Mouse (Mus musculus): ENCODE measurements around the gene Artn. TPM values are rescaled to one million over a fixed set of nuclear protein-coding genes. Genes with fewer than 3 reads are reported as not detected.

Artn gene
- polyA plus RNA-seq, 1 experiment from 2014 or later: 3.0 TPM

GRCm38 (mm10) chr4:117904761-117905160 lies 24.8 kb downstream of the Artn start:
- ATAC-seq (ENCODE audit: low FRiP score, low TSS enrichment): no peak
- Histone ChIP-seq H3K36me3 (ENCODE audit: control insufficient read depth, insufficient read depth, low read length) (peaks cover 75% of the 10 kb centered on the region), H3K27me3 (ENCODE audit: control insufficient read depth, insufficient read depth, low read length) (no peaks in the 10 kb centered on the region), H3K4me1 (ENCODE audit: control insufficient read depth, insufficient read depth, low read length) (0 out of 2 replicates have a peak, but pooled peaks cover 6% of the 10 kb centered on the region), H3K4me3 (ENCODE audit: low read length) (no peak overlapping the region), H3K9ac (ENCODE audit: low read depth, low read length) (no peak overlapping the region), H3K4me2 (replicated peaks; ENCODE audit: low read depth, low read length) (no peak overlapping the region), H3K27ac (ENCODE audit: low read depth, low read length) (no peak overlapping the region), H3K9me3 (ENCODE audit: control insufficient read depth, low read length) (no peaks in the 10 kb centered on the region)
- 91% methylated on average over 8 of the region's 8 CpGs for WGBS

- Histone ChIP-seq H3K9me3 (ENCODE audit: control insufficient read depth, low read length) (no peaks in the 10 kb centered on the region), H3K27me3 (ENCODE audit: control insufficient read depth, insufficient read depth, low read length) (no peaks in the 10 kb centered on the region), H3K4me3 (ENCODE audit: low read length) (no peak overlapping the region), H3K4me1 (ENCODE audit: control insufficient read depth, insufficient read depth, low read length) (0 out of 2 replicates have a peak, but pooled peaks cover 5% of the 10 kb centered on the region), H3K9ac (ENCODE audit: low read depth, low read length) (no peak overlapping the region), H3K27ac (ENCODE audit: low read depth, low read length) (no peak overlapping the region), H3K4me2 (replicated peaks; ENCODE audit: low read depth, low read length) (no peak overlapping the region), H3K36me3 (ENCODE audit: control insufficient read depth, insufficient read depth, low read length) (peaks cover 75% of the 10 kb centered on the region)
- no peak for ATAC-seq (ENCODE audit: low FRiP score, low TSS enrichment)
- 95% methylated on average over 10 of the region's 10 CpGs for WGBS
Observed at GRCm38 (mm10) chr4:117904094-117904493, 25.5 kb downstream of the Artn start.

- Histone ChIP-seq H3K27me3 (ENCODE audit: control insufficient read depth, insufficient read depth, low read length) (no peaks in the 10 kb centered on the region), H3K36me3 (ENCODE audit: control insufficient read depth, insufficient read depth, low read length) (peaks cover 77% of the 10 kb centered on the region), H3K4me2 (replicated peaks; ENCODE audit: low read depth, low read length) (no peak overlapping the region), H3K9me3 (ENCODE audit: control insufficient read depth, low read length) (no peaks in the 10 kb centered on the region), H3K4me1 (ENCODE audit: control insufficient read depth, insufficient read depth, low read length) (no peaks in the 10 kb centered on the region), H3K27ac (ENCODE audit: low read depth, low read length) (no peak overlapping the region), H3K9ac (ENCODE audit: low read depth, low read length) (no peak overlapping the region), H3K4me3 (ENCODE audit: low read length) (no peak overlapping the region)
- WGBS: 90% methylated on average over 3 of the region's 3 CpGs
- ATAC-seq (ENCODE audit: low FRiP score, low TSS enrichment): no peak
Observed at GRCm38 (mm10) chr4:117898111-117898510, 31.5 kb downstream of the Artn start.

- no peaks in the 10 kb centered on the region for H3K27me3 ChIP-seq (ENCODE audit: control insufficient read depth, insufficient read depth, low read length)
- no peak overlapping the region for H3K9ac ChIP-seq (ENCODE audit: low read depth, low read length)
- WGBS: 96% methylated on average over 6 of the region's 6 CpGs
- H3K27ac ChIP-seq (ENCODE audit: low read depth, low read length): no peak overlapping the region
- ATAC-seq (ENCODE audit: low FRiP score, low TSS enrichment): no peak
- H3K9me3 ChIP-seq (ENCODE audit: control insufficient read depth, low read length): no peaks in the 10 kb centered on the region
- H3K4me1 ChIP-seq (ENCODE audit: control insufficient read depth, insufficient read depth, low read length): peaks cover 3% of the 10 kb centered on the region; the same call in 1 of the 2 replicates
- no peak overlapping the region for H3K4me3 ChIP-seq (ENCODE audit: low read length)
- no peak overlapping the region for H3K4me2 ChIP-seq (replicated peaks; ENCODE audit: low read depth, low read length)
- peaks cover 56% of the 10 kb centered on the region for H3K36me3 ChIP-seq (ENCODE audit: control insufficient read depth, insufficient read depth, low read length)
Observed at GRCm38 (mm10) chr4:117896031-117896430, 33.5 kb downstream of the Artn start.

GRCm38 (mm10) chr4:117895339-117895738 lies 34.2 kb downstream of the Artn start:
- H3K36me3 ChIP-seq (ENCODE audit: control insufficient read depth, insufficient read depth, low read length): peaks cover 49% of the 10 kb centered on the region
- 85% methylated on average over 7 of the region's 7 CpGs for WGBS
- H3K9ac ChIP-seq (ENCODE audit: low read depth, low read length): no peak overlapping the region
- no peak for ATAC-seq (ENCODE audit: low FRiP score, low TSS enrichment)
- no peaks in the 10 kb centered on the region for H3K27me3 ChIP-seq (ENCODE audit: control insufficient read depth, insufficient read depth, low read length)
- no peaks in the 10 kb centered on the region for H3K9me3 ChIP-seq (ENCODE audit: control insufficient read depth, low read length)
- H3K4me2 ChIP-seq (replicated peaks; ENCODE audit: low read depth, low read length): no peak overlapping the region
- H3K27ac ChIP-seq (ENCODE audit: low read depth, low read length): no peak overlapping the region
- H3K4me1 ChIP-seq (ENCODE audit: control insufficient read depth, insufficient read depth, low read length): peaks cover 6% of the 10 kb centered on the region; the same call in 1 of the 2 replicates
- no peak overlapping the region for H3K4me3 ChIP-seq (ENCODE audit: low read length)

- H3K4me2 ChIP-seq (replicated peaks; ENCODE audit: low read depth, low read length): no peak overlapping the region
- no peaks in the 10 kb centered on the region for H3K27me3 ChIP-seq (ENCODE audit: control insufficient read depth, insufficient read depth, low read length)
- ATAC-seq (ENCODE audit: low FRiP score, low TSS enrichment): no peak
- no peaks in the 10 kb centered on the region for H3K9me3 ChIP-seq (ENCODE audit: control insufficient read depth, low read length)
- H3K4me1 ChIP-seq (ENCODE audit: control insufficient read depth, insufficient read depth, low read length): peaks cover 6% of the 10 kb centered on the region; the same call in 1 of the 2 replicates
- peaks cover 46% of the 10 kb centered on the region for H3K36me3 ChIP-seq (ENCODE audit: control insufficient read depth, insufficient read depth, low read length)
- H3K4me3 ChIP-seq (ENCODE audit: low read length): no peak overlapping the region
- H3K9ac ChIP-seq (ENCODE audit: low read depth, low read length): no peak overlapping the region
- H3K27ac ChIP-seq (ENCODE audit: low read depth, low read length): no peak overlapping the region
- WGBS: 84% methylated on average over 8 of the region's 8 CpGs
Observed at GRCm38 (mm10) chr4:117894601-117895000, 35.0 kb downstream of the Artn start.

GRCm38 (mm10) chr4:117893376-117893775 lies 36.2 kb downstream of the Artn start:
- Histone ChIP-seq H3K4me3 (ENCODE audit: low read length) (no peak overlapping the region), H3K27ac (ENCODE audit: low read depth, low read length) (no peak overlapping the region), H3K4me2 (replicated peaks; ENCODE audit: low read depth, low read length) (no peak overlapping the region), H3K9ac (ENCODE audit: low read depth, low read length) (no peak overlapping the region), H3K36me3 (ENCODE audit: control insufficient read depth, insufficient read depth, low read length) (peaks cover 37% of the 10 kb centered on the region), H3K4me1 (ENCODE audit: control insufficient read depth, insufficient read depth, low read length) (peaks cover 6% of the 10 kb centered on the region; the same call in 1 of the 2 replicates), H3K27me3 (ENCODE audit: control insufficient read depth, insufficient read depth, low read length) (no peaks in the 10 kb centered on the region), H3K9me3 (ENCODE audit: control insufficient read depth, low read length) (no peaks in the 10 kb centered on the region)
- no peak for ATAC-seq (ENCODE audit: low FRiP score, low TSS enrichment)
- WGBS: 13% methylated on average over 9 of the region's 9 CpGs

GRCm38 (mm10) chr4:117891738-117892161 lies 37.8 kb downstream of the Artn start, which contains the start of gene Dph2:
Gene Dph2 (minus strand): TSS chr4:117892032.
- no peak within 1 kb of the TSS for H3K27ac ChIP-seq (ENCODE audit: low read depth, low read length)
- peak within 1 kb of the TSS; percentile 73 for H3K4me3 ChIP-seq (ENCODE audit: low read length)
- peaks cover 6% of the 10 kb centered on the region; the same call in 1 of the 2 replicates for H3K4me1 ChIP-seq (ENCODE audit: control insufficient read depth, insufficient read depth, low read length)
- H3K36me3 ChIP-seq (ENCODE audit: control insufficient read depth, insufficient read depth, low read length): peaks cover 29% of the 10 kb centered on the region
- H3K27me3 ChIP-seq (ENCODE audit: control insufficient read depth, insufficient read depth, low read length): no peaks in the 10 kb centered on the region
- no peaks in the 10 kb centered on the region for H3K9me3 ChIP-seq (ENCODE audit: control insufficient read depth, low read length)
- peak within 1 kb of the TSS; percentile 82 for H3K4me2 ChIP-seq (replicated peaks; ENCODE audit: low read depth, low read length)
- ATAC-seq (ENCODE audit: low FRiP score, low TSS enrichment): peak; percentile 77
- 1% methylated on average over 21 of the region's 21 CpGs for WGBS
- H3K9ac ChIP-seq (ENCODE audit: low read depth, low read length): peak within 1 kb of the TSS; percentile 48; the same call in 1 of the 2 replicates

- H3K4me3 ChIP-seq (ENCODE audit: low read length): peak overlapping the region; percentile 73
- no peak overlapping the region for H3K27ac ChIP-seq (ENCODE audit: low read depth, low read length)
- peaks cover 12% of the 10 kb centered on the region; the same call in 1 of the 2 replicates for H3K4me1 ChIP-seq (ENCODE audit: control insufficient read depth, insufficient read depth, low read length)
- 73% methylated on average over 8 of the region's 8 CpGs for WGBS
- H3K4me2 ChIP-seq (replicated peaks; ENCODE audit: low read depth, low read length): peak overlapping the region; percentile 82
- H3K36me3 ChIP-seq (ENCODE audit: control insufficient read depth, insufficient read depth, low read length): peaks cover 22% of the 10 kb centered on the region
- H3K27me3 ChIP-seq (ENCODE audit: control insufficient read depth, insufficient read depth, low read length): no peaks in the 10 kb centered on the region
- no peak overlapping the region for H3K9ac ChIP-seq (ENCODE audit: low read depth, low read length)
- ATAC-seq (ENCODE audit: low FRiP score, low TSS enrichment): no peak
- no peaks in the 10 kb centered on the region for H3K9me3 ChIP-seq (ENCODE audit: control insufficient read depth, low read length)
Observed at GRCm38 (mm10) chr4:117890750-117891149, 38.8 kb downstream of the Artn start.
